Mouse (Mus musculus): ENCODE results near the gene Nfkbiz.

GRCm38 (mm10) chr16:55822741-55823397, 15.8 kb downstream of the Nfkbiz start:
- TF ChIP-seq CTCF (IDR thresholded peaks at IDR 0.05; ENCODE audit: borderline replicate concordance, insufficient read depth, low read depth, low read length), result no peak
- TF ChIP-seq POLR2A (IDR thresholded peaks at IDR 0.05; ENCODE audit: borderline replicate concordance, insufficient read depth, low read length), result no peak

Measured in cerebellum, adult 2 months (tissue).